In the genomic region with DNA sequence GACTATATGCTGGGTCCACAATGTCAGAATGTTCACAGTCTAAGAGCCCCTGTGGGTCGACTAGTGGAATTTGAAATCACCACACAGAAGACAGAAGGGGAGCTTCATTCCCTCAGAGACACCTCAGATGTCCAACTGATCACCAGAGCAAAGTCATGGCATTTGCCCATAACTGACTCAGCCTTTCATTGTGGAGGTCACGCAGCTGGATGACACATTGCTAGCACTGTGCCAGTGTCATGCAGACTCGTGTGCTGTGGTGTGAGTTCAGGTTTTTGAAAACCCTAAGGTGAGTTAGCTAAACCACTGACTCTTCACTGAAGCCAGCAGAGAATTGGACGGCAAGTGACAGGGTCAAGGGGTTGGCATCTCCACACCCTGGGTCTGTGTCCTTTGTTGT, we compare ENCODE assay signal across 22 mouse cellular contexts.
DNase-seq lines count a peak whose midpoint lies in the region; ATAC-seq lines count a peak whose summit lies in the region.
"Had no signal": no experiment of that assay in that cellular context is flagged by ENCODE, and none has a peak within 500 bp of the region (broad histone marks: within the 10 kb centered on the region; RNA-seq: fewer than 3 reads in every experiment).

No protein-coding gene starts in this region.

- H3K9ac ChIP-seq in forebrain, embryonic 12.5 days = no peak overlapping the region
- H3K9ac ChIP-seq: heart, embryonic 12.5 days; kidney, embryonic 15.5 days; limb, embryonic 13.5 days; liver, embryonic 12.5 days; midbrain, embryonic 13.5 days had no signal

- no peaks in the 10 kb centered on the region for H3K36me3 ChIP-seq in forebrain, embryonic 12.5 days (replicated peaks)
- H3K36me3 ChIP-seq in forebrain, embryonic 10.5 days (replicated peaks) = no peaks in the 10 kb centered on the region
- H3K36me3 ChIP-seq: heart, embryonic 12.5 days; kidney, embryonic 15.5 days; limb, embryonic 13.5 days; liver, embryonic 12.5 days; midbrain, embryonic 13.5 days had no signal

- no peak overlapping the region for H3K4me2 ChIP-seq in forebrain, embryonic 12.5 days
- H3K4me2 ChIP-seq: heart, embryonic 12.5 days; kidney, embryonic 15.5 days; limb, embryonic 13.5 days; liver, embryonic 12.5 days; midbrain, embryonic 13.5 days had no signal

- 0 out of 2 replicates have a peak overlapping the region, but pooled peaks have one; percentile 31 for H3K27ac ChIP-seq in forebrain, embryonic 12.5 days
- H3K27ac ChIP-seq in forebrain, embryonic 10.5 days = no peak overlapping the region
- H3K27ac ChIP-seq: kidney, embryonic 15.5 days; limb, embryonic 13.5 days; liver, embryonic 12.5 days; stomach, postnatal 0 days had no signal

- no peak overlapping the region for H3K4me3 ChIP-seq in forebrain, embryonic 12.5 days (replicated peaks)
- H3K4me3 ChIP-seq in forebrain, embryonic 10.5 days = no peak overlapping the region
- H3K4me3 ChIP-seq: heart, embryonic 12.5 days; kidney, embryonic 15.5 days; limb, embryonic 13.5 days; liver, embryonic 12.5 days; midbrain, embryonic 13.5 days had no signal

- WGBS in forebrain, embryonic 12.5 days = 80% methylated on average over 4 of the region's 4 CpGs
- 81% methylated on average over 4 of the region's 4 CpGs for WGBS in forebrain, embryonic 10.5 days

- peaks cover 34% of the 10 kb centered on the region for H3K4me1 ChIP-seq in forebrain, embryonic 12.5 days
- peaks cover 46% of the 10 kb centered on the region for H3K4me1 ChIP-seq in forebrain, embryonic 10.5 days
- H3K4me1 ChIP-seq: liver, embryonic 12.5 days had no signal

- DNase-seq in forebrain, embryonic 10.5 days (ENCODE audit: extremely low spot score, low spot score) = no peak
- DNase-seq in 3134 (ENCODE audit: extremely low read depth, insufficient read length, low spot score) = peak; percentile 57
- peak; percentile 85 for DNase-seq in adrenal gland, adult 2 months
- peak; percentile 29 for DNase-seq in brain, adult 2 months (ENCODE audit: low read depth, low spot score)
- DNase-seq in ovary, postnatal 14 days (ENCODE audit: low spot score) = no peak
- DNase-seq: B cell, adult 2 months; cerebellum, adult 9-10 months; gastrocnemius, postnatal 10 days; heart, postnatal 10 days; kidney, postnatal 36 days; lung, adult 18-20 months; thymus, adult 2 months had no signal

- H3K27me3 ChIP-seq in forebrain, embryonic 12.5 days = no peaks in the 10 kb centered on the region; the same call in 1 of the 2 replicates
- no peaks in the 10 kb centered on the region; the same call in 1 of the 2 replicates for H3K27me3 ChIP-seq in forebrain, embryonic 10.5 days (ENCODE audit: poor library complexity, severe bottlenecking)
- H3K27me3 ChIP-seq: midbrain, embryonic 13.5 days had no signal

- H3K9me3 ChIP-seq in forebrain, embryonic 12.5 days = no peaks in the 10 kb centered on the region
- H3K9me3 ChIP-seq in forebrain, embryonic 10.5 days = no peaks in the 10 kb centered on the region
- H3K9me3 ChIP-seq: heart, embryonic 12.5 days; kidney, embryonic 15.5 days; limb, embryonic 13.5 days; liver, embryonic 12.5 days; midbrain, embryonic 13.5 days had no signal

- no peak for ATAC-seq in forebrain, embryonic 12.5 days (ENCODE audit: low FRiP score)
- no peak for ATAC-seq in frontal cortex, adult (ENCODE audit: low TSS enrichment)
- ATAC-seq: activated CD4-positive, CD25-positive, alpha-beta regulatory T cell, adult 4 months; intestine, postnatal 0 days; liver, embryonic 12.5 days had no signal

Comparison
In these comparisons a context has a peak if more than half of its experiments do, and no peak if none do; other contexts are left out.
1. DNase-seq: peak in 3134 (single experiment), adrenal gland, adult 2 months (single experiment) and brain, adult 2 months (single experiment); none in forebrain, embryonic 10.5 days (single experiment) and ovary, postnatal 14 days (single experiment).